Mouse (Mus musculus) lung, postnatal 0 days (tissue): ENCODE data around the gene Adamts17.

Experiments
- CTCF ChIP-seq: IDR thresholded peaks from 2 replicates; pipeline ENCODE4 v1.5.1; 2016; ENCODE audit warnings: antibody characterized with exemption, mild to moderate bottlenecking
- EP300 ChIP-seq: IDR thresholded peaks from 2 replicates; pipeline ENCODE4 v1.6.1; 2016; ENCODE audit warnings: antibody characterized with exemption, mild to moderate bottlenecking, control low read depth

GRCm38 (mm10) chr7:67012011-67012751, 172.6 kb downstream of the Adamts17 start:
- TF ChIP-seq CTCF (no peak), EP300 (no peak)
